Mouse (Mus musculus) WW6 (cell line): ENCODE data around the gene Hoxb3.

Source experiments
- DNase-seq: peaks from one replicate; pipeline ENCODE4 v3.0.0-alpha.2; 2013; ENCODE audit warnings: low read depth, low spot score

Gene Hoxb3

GRCm38 (mm10) chr11:96338957-96339855 lies 16.1 kb downstream of the Hoxb3 start:
- DNase-seq, result no peak

- DNase-seq, result no peak
Observed at GRCm38 (mm10) chr11:96340698-96341365, 17.7 kb downstream of the Hoxb3 start.

- DNase-seq, result no peak
Observed at GRCm38 (mm10) chr11:96341701-96342575, 18.8 kb downstream of the Hoxb3 start.

- no peak for DNase-seq
Observed at GRCm38 (mm10) chr11:96342576-96342930, 19.4 kb downstream of the Hoxb3 start.

GRCm38 (mm10) chr11:96343206-96343745 lies 20.1 kb downstream of the Hoxb3 start:
- DNase-seq, result no peak

GRCm38 (mm10) chr11:96344061-96344877 lies 21.1 kb downstream of the Hoxb3 start:
- DNase-seq, result no peak

- no peak for DNase-seq
Observed at GRCm38 (mm10) chr11:96344878-96345159, 21.7 kb downstream of the Hoxb3 start.

GRCm38 (mm10) chr11:96345220-96345892 lies 22.2 kb downstream of the Hoxb3 start:
- DNase-seq, result no peak

GRCm38 (mm10) chr11:96345893-96346806 lies 23.0 kb downstream of the Hoxb3 start:
- no peak for DNase-seq

- no peak for DNase-seq
Observed at GRCm38 (mm10) chr11:96346916-96347520, 23.9 kb downstream of the Hoxb3 start.

- no peak for DNase-seq
Observed at GRCm38 (mm10) chr11:96347717-96348116, 24.6 kb downstream of the Hoxb3 start.

- DNase-seq, result no peak
Observed at GRCm38 (mm10) chr11:96348141-96348928, 25.2 kb downstream of the Hoxb3 start.

- no peak for DNase-seq
Observed at GRCm38 (mm10) chr11:96348988-96349387, 25.9 kb downstream of the Hoxb3 start.

- no peak for DNase-seq
Observed at GRCm38 (mm10) chr11:96349491-96350340, 26.6 kb downstream of the Hoxb3 start.

GRCm38 (mm10) chr11:96350341-96350624 lies 27.2 kb downstream of the Hoxb3 start, which contains the start of gene Hoxb2:
Hoxb2 (plus strand) TSS chr11:96350525.
- DNase-seq, result no peak

GRCm38 (mm10) chr11:96350791-96351190 lies 27.7 kb downstream of the Hoxb3 start:
- no peak for DNase-seq

GRCm38 (mm10) chr11:96351312-96351711 lies 28.2 kb downstream of the Hoxb3 start:
- DNase-seq, result no peak
